Mouse (Mus musculus) stomach, postnatal 0 days (tissue): ENCODE measurements around the gene Parvb.

Experiments
- CTCF ChIP-seq: IDR thresholded peaks from 2 replicates; pipeline ENCODE4 v1.5.1; 2016; ENCODE audit warnings: antibody characterized with exemption, low read depth, mild to moderate bottlenecking, moderate library complexity
- EP300 ChIP-seq: optimal IDR thresholded peaks from 2 replicates; pipeline ENCODE3; 2016; ENCODE audit warnings: antibody characterized with exemption

- no peak for TF ChIP-seq CTCF
- TF ChIP-seq EP300, result no peak
Measured at GRCm38 (mm10) chr15:84321544-84322174, 89.8 kb downstream of the Parvb start.
